Mouse (Mus musculus): ENCODE results near the gene Setd1b.
"Not testable (repeated sequence)": the region's sequence is repeated elsewhere in the genome, so short reads cannot be mapped to it uniquely, and the experiment has no call there.

The Setd1b gene

GRCm38 (mm10) chr5:123162942-123163341 is 20.9 kb downstream of the Setd1b start:
- DNase-seq (ENCODE audit: low spot score) = no peak

GRCm38 (mm10) chr5:123166437-123166836 is 24.4 kb downstream of the Setd1b start:
- no peak for DNase-seq (ENCODE audit: low spot score)

DNA sequence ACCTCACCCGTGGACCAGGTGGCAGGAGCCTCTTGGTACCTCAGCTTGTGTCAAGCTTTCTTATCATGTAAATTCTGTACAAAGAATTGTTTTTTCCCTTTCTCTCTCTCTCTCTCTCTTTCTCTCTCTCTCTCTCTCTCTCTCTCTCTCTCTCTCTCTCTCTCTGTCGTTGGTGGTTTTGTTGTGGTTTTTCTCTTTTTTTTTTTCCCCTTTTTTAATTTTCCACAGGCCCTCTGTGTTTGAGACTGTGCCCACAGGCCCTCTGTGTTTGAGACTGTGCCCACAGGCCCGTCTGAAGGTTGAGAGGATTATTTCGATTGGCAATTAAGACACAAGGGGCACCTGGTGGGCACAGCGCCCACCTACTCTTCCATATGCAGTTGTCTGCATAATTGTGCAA is 25.6 kb downstream of the Setd1b start:
- no peak for DNase-seq (ENCODE audit: low spot score)

DNA sequence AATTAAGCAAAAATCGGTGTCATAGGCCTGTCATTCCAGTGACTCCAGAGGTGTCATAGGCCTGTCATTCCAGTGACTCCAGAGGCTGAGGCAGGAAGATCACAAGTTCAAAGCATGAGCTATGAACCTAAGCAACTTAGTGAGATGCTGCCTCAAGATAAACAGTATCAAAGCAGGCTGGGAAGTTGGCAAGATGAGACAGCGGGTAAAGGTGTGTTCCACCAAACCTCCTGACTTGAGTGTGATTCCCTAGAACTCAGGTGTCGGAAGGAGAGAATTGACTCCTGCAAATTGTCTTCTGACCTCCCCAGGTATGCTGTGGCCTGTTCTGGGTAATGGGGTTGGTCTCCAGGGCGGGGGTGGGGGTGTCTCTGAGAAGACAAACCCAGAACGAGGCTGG is 27.3 kb downstream of the Setd1b start, which contains the start of gene Psmd9:
Gene Psmd9, plus strand, starts transcription at position 130 of the 400 bp plus-strand sequence.
- no peak for DNase-seq (ENCODE audit: low spot score)

GRCm38 (mm10) chr5:123170365-123170764 is 28.4 kb downstream of the Setd1b start:
- DNase-seq (ENCODE audit: low spot score) = no peak

GRCm38 (mm10) chr5:123171646-123172350 is 29.8 kb downstream of the Setd1b start:
- peak; percentile 90 for DNase-seq (ENCODE audit: low spot score)

GRCm38 (mm10) chr5:123178792-123179191 is 36.8 kb downstream of the Setd1b start:
- no peak for DNase-seq (ENCODE audit: low spot score)

DNA sequence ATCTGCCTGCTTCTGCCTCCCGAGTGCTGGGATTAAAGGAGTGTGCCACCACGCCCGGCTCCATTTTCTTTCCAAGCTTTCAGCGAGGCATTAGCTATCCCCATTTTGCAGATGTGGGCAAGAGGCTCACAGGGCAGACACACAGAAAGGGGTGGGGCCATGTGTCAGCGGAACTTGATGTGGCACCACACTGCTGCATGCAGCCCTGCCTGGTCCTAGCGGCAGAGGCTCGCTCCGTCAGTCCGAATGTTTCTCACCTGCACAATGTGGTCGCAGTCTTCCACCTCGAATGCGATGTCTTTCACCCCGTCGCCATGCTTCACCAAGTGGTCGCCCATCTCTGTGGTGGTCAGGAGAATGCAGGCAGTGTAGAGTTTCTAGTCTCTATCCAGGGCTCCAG is 38.4 kb downstream of the Setd1b start:
- DNase-seq (ENCODE audit: low spot score) = no peak

- DNase-seq (ENCODE audit: low spot score) = no peak
Observed at GRCm38 (mm10) chr5:123181536-123181935, 39.5 kb downstream of the Setd1b start.

DNA sequence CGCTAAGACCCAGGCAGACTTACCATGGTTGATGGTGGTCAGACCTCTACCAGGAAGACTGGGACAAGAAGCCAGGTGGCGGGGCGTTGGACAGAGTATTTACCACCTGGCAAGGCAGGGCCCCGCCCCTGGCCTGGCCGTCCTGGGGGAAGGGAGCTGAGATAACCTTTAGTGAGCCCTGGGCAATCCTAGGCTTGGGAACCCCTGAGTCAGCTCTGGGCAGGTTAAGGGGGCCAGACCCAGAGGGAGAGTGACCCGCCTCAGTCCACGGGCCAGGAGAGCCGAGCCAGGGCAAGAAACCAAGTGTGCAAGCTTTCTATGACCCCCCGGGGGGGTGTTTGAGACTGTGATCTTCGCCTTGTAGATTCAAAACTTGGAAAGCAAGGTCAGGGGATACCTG is 40.7 kb downstream of the Setd1b start, which contains the start of gene Hpd:
Gene Hpd, minus strand, starts transcription at position 77 of the 400 bp plus-strand sequence.
- no peak for DNase-seq (ENCODE audit: low spot score)

DNA sequence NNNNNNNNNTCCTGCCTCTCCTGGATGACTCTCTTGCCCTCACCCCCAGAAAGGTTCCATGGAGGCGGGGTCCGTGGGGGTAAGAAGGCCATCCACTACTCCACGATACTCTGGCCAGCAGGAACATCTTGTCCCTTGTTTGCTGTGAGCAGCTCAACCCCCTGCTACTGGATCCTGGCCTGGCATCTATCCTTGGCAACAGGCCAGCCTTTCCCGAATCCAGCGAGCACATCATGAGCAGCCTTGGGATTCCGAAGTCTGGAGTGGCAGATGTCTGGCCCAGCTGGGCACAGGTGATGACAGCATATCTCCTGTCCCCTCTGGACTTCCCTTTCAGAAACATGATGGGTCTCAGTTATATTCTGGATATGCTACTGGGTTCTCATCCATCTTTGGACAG is 44.0 kb downstream of the Setd1b start:
- DNase-seq (ENCODE audit: low spot score) = no peak

DNA sequence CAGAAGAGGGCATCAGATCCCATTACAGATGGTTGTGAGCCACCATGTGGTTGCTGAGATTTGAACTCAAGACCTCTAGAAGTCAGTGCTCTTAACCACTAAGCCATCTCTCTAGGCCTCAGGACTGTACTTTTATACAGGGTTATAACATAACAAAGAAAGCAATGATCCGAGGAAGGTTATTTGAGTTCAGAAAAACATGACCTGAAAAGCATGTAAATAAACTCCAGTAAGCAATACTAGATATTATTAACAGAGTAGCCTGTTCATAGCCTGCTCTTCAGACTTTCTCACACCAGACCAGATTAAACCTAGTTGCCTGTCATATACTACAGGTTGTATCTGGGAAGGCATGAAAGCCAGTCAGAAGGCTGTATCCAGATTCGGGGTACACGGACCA is 45.3 kb downstream of the Setd1b start:
- no peak for DNase-seq (ENCODE audit: low spot score)

GRCm38 (mm10) chr5:123190912-123191311 is 48.9 kb downstream of the Setd1b start:
- no peak for DNase-seq (ENCODE audit: low spot score)

DNA sequence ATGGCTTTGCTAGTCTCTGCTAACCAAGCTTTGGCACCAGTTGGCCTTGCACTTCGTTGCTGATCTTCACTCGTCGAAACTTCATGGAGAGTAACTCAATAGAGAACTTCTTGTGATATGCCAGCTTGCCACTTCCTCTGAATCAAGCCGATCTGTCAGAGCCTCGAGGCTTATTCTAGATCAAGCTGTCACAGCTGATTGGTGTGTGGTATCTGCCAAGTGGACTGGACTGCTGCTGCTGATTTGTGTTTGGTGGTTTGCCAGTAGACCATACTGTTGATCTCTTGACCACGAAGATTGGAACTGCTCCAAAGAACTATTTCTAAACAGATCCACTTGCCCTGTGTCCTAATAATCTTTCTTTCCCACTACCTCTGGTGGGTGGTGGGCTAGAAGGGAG is 49.4 kb downstream of the Setd1b start:
- DNase-seq (ENCODE audit: low spot score) = no peak

DNA sequence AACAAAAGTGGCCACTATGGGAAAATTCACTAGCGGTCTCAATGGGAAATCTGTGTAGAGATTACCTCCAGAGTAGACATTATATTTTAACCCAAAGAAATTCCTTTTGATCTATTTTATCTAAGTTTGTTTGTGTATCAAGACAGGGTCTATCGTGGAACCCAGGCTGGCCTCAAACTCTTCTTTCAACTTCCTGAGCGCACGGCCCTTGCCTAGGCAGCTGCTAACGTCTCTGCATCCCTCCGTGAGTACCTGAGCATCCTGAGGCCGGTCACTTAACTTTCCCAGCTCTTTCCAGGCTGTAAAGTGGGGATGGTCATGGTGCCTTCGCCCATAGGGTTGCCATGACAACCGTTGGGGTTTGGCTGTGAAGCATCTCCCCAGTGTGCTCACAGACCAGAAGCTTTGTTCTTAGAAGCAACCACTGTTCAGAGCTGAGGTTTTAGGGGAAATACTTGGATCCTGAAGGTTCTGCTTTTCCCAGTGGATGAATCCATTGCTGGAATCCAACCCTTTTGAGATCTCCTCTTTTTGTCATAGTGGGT is 50.7 kb downstream of the Setd1b start:
- DNase-seq (ENCODE audit: low spot score) = no peak

GRCm38 (mm10) chr5:123193436-123193835 is 51.4 kb downstream of the Setd1b start:
- DNase-seq (ENCODE audit: low spot score) = no peak

DNA sequence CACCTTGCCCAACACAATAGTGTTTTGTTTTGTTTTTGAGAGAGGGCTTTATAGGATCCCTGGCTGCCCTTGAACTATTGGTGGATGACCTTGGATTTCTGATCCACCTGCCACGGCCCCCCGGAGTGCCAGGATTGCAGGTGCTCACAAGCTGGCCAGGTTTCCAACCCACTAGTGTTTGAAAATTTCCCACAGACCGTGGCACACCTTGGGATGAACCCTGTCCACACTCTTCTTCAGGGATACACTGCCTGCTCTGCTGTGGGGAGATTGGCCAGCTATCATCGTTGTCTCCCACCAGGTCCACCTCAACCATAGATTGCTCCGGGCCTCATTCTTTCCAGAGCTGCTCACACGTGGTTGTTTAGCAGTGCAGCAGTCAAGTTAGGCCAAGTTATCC is 52.9 kb downstream of the Setd1b start:
- no peak for DNase-seq (ENCODE audit: low spot score)

DNA sequence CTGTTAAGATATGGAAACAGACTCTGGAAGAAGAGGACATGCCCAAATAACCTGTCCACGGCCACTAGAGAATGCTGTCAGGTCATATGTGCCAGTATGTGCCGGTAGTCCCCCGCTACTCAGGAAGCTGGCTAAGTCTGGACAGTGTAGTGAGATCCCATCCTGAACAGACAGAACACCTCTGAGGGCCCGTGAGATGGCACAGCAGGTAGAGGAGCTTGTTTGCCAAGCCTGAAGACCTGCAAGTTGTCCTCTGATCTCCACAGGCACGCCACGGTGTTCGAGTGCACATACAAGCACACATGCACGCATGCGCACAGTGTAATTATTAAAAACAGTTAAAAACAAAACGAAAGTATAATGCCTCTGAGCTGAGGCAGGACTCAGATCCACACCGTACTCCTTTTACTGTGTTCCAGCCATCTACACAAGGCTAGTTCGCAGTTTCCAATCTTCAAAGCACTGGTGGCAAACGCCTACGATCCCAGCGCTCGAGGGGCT is 53.6 kb downstream of the Setd1b start:
- no peak for DNase-seq (ENCODE audit: low spot score)

- no peak for DNase-seq (ENCODE audit: low spot score)
Observed at GRCm38 (mm10) chr5:123196746-123197145, 54.8 kb downstream of the Setd1b start.

GRCm38 (mm10) chr5:123198523-123198922 is 56.5 kb downstream of the Setd1b start:
- DNase-seq (ENCODE audit: low spot score) = no peak

DNA sequence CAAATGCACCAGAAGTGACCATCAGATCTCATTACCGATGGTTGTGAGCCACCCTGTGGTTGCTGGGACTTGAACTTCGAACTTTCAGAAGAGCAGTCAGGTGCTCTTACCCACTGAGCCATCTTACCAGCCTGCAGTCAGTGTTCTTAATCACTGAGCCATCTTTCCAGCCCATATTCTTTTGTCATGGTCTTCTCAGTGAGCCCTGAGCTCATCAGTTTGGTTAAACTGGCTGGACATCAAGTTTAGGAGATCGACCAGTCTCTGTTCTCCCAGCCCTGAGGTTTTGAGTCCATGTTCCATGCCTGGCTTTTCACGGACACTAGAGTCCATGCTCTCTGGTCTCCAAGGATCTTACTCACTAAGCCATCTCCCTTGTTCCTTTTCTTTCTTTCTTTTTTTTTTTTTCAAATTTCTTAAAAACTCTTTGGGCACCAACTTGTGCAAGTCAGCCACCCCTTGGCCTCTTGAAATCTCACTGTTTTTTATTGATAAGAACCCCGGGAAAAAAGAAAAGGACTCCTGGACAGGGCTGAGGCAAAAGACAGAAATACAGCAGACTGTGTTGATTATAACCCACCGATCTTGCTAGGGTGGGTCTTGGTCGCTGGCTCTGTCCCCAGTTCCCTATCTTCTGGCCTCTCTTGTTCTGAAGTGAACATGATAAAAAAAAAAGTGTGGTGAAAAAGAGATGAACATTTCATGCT is 59.0 kb downstream of the Setd1b start:
- not testable (repeated sequence) for DNase-seq (ENCODE audit: low spot score)

DNA sequence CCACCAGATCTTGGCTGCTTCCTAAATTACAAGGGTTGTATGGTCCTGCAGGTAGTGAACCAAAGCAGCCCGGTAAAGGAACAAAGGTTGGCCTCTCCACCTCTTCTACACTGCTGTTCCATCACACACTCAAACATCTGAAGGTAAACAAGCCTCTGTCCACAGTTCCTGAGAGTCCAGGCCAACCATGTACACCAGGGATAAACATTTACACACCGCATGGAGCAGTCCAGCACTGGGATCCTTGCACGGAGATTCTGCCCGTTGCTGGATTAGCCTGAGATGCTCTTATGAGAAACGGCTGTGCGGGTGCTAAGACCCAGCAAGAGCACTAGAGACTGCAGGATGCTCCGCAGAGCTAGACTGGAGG is 59.5 kb downstream of the Setd1b start:
- no peak for DNase-seq (ENCODE audit: low spot score)

GRCm38 (mm10) chr5:123201987-123202386 is 60.0 kb downstream of the Setd1b start:
- DNase-seq (ENCODE audit: low spot score) = no peak

Measured in urinary bladder, postnatal 14 days (tissue).